Comparison of ENCODE assay signal across 8 mouse cellular contexts in genomic region chr13:49015366-49016306, GRCm38 (mm10). TPM values are rescaled to one million over a fixed set of nuclear protein-coding genes. Genes with fewer than 3 reads are reported as not detected.
A peak's percentile ranks its signal among the peaks of the same experiment; 100 is the strongest.
DNase-seq lines count a peak whose midpoint lies in the region; ATAC-seq lines count a peak whose summit lies in the region.

No protein-coding gene starts in this region.

- peak overlapping the region; percentile 32 for H3K4me3 ChIP-seq in heart, embryonic 11.5 days (ENCODE audit: low read depth, low read length)
- peak overlapping the region; percentile 24 for H3K4me3 ChIP-seq in heart, embryonic 15.5 days
- H3K4me3 ChIP-seq in midbrain, embryonic 16.5 days (ENCODE audit: low read depth, low read length): peak overlapping the region; percentile 17

- no peak for DNase-seq in heart, adult 8-10 months (ENCODE audit: low spot score)
- DNase-seq in cerebellum, adult 8-10 months: peak; percentile 50
- peak; percentile 43 for DNase-seq in liver
- peak; percentile 75 for DNase-seq in thymus, postnatal 14 days
- no peak for DNase-seq in ovary, postnatal 10 days (ENCODE audit: low spot score)

- peak; percentile 46; the same call in 1 of the 2 replicates for ATAC-seq in heart, embryonic 11.5 days (replicated peaks; ENCODE audit: insufficient number of reproducible peaks, low FRiP score, low TSS enrichment)
- peak; percentile 50; the same call in 1 of the 2 replicates for ATAC-seq in heart, embryonic 15.5 days (replicated peaks; ENCODE audit: insufficient number of reproducible peaks, insufficient read depth, low FRiP score, low read depth)
- ATAC-seq in midbrain, embryonic 16.5 days: peak; percentile 79

- H3K9me3 ChIP-seq in heart, embryonic 11.5 days (replicated peaks; ENCODE audit: control insufficient read depth, low read length): peaks cover 3% of the 10 kb centered on the region; the same call in 1 of the 2 replicates
- H3K9me3 ChIP-seq in heart, embryonic 15.5 days (replicated peaks): peaks cover 3% of the 10 kb centered on the region; the same call in 1 of the 2 replicates
- no peaks in the 10 kb centered on the region for H3K9me3 ChIP-seq in midbrain, embryonic 16.5 days (replicated peaks; ENCODE audit: control insufficient read depth, low read length, poor library complexity, severe bottlenecking)

- no peaks in the 10 kb centered on the region for H3K27me3 ChIP-seq in heart, embryonic 11.5 days (ENCODE audit: control insufficient read depth, insufficient read depth, low read length)
- no peaks in the 10 kb centered on the region for H3K27me3 ChIP-seq in heart, embryonic 15.5 days
- H3K27me3 ChIP-seq in midbrain, embryonic 16.5 days (ENCODE audit: control insufficient read depth, insufficient read depth, low read depth, low read length): no peaks in the 10 kb centered on the region

- H3K36me3 ChIP-seq in heart, embryonic 11.5 days (ENCODE audit: control insufficient read depth, insufficient read depth, low read length): no peaks in the 10 kb centered on the region
- H3K36me3 ChIP-seq in heart, embryonic 15.5 days: peaks cover 3% of the 10 kb centered on the region; the same call in 1 of the 2 replicates
- H3K36me3 ChIP-seq in midbrain, embryonic 16.5 days (ENCODE audit: control insufficient read depth, insufficient read depth, low read length): no peaks in the 10 kb centered on the region

- peak overlapping the region; percentile 52; the same call in 1 of the 2 replicates for H3K9ac ChIP-seq in heart, embryonic 11.5 days (ENCODE audit: low read depth, low read length)
- H3K9ac ChIP-seq in heart, embryonic 15.5 days: 0 out of 2 replicates have a peak overlapping the region, but pooled peaks have one; percentile 33
- H3K9ac ChIP-seq in midbrain, embryonic 16.5 days (ENCODE audit: low read depth, low read length): peak overlapping the region; percentile 54

- H3K4me2 ChIP-seq in heart, embryonic 11.5 days: peak overlapping the region; percentile 72
- peak overlapping the region; percentile 58 for H3K4me2 ChIP-seq in heart, embryonic 15.5 days
- H3K4me2 ChIP-seq in midbrain, embryonic 16.5 days (ENCODE audit: low read length): peak overlapping the region; percentile 47

- H3K4me1 ChIP-seq in heart, embryonic 11.5 days (ENCODE audit: control insufficient read depth, insufficient read depth, low read length): peaks cover 12% of the 10 kb centered on the region
- peaks cover 20% of the 10 kb centered on the region for H3K4me1 ChIP-seq in heart, embryonic 15.5 days (replicated peaks)
- peaks cover 15% of the 10 kb centered on the region for H3K4me1 ChIP-seq in midbrain, embryonic 16.5 days (ENCODE audit: control insufficient read depth, insufficient read depth, low read length)

- H3K27ac ChIP-seq in heart, embryonic 11.5 days (ENCODE audit: low read depth, low read length): peak overlapping the region; percentile 59
- H3K27ac ChIP-seq in heart, embryonic 15.5 days: peak overlapping the region; percentile 58
- peak overlapping the region; percentile 83 for H3K27ac ChIP-seq in midbrain, embryonic 16.5 days (ENCODE audit: low read length)

- WGBS in heart, embryonic 11.5 days (ENCODE audit: insufficient replicate concordance): 5% methylated on average over 30 of the region's 30 CpGs
- 8% methylated on average over 30 of the region's 30 CpGs for WGBS in heart, embryonic 15.5 days
- 2% methylated on average over 30 of the region's 30 CpGs for WGBS in midbrain, embryonic 16.5 days

RNA-seq across cellular contexts. Expression of gene Fam120a, which starts 47.8 kb away (rescaled TPM):
- polyA plus RNA-seq in heart, embryonic 11.5 days (2014; fragmentation: Nextera tagmentation; extraction: Ambion mirVana): 26.3 and 31.2 TPM in 2 replicates
- total RNA-seq in heart, adult 8-10 months (2022): 100 to 1,000 TPM in 3 of 4 experiments, 10 to 100 TPM in 1; 97.4 to 114 (median 105) TPM
- polyA plus RNA-seq in heart, embryonic 15.5 days (2015; fragmentation: Nextera tagmentation; extraction: Ambion mirVana): 16.9 and 18.1 TPM in 2 replicates
- polyA plus RNA-seq in midbrain, embryonic 16.5 days (2015; fragmentation: Nextera tagmentation; extraction: Ambion mirVana): 9.6 and 10.0 TPM in 2 replicates

Comparison
In these comparisons a context has a peak if more than half of its experiments do, and no peak if none do; other contexts are left out.
1. DNase-seq: peak in cerebellum, adult 8-10 months (single experiment), liver (single experiment) and thymus, postnatal 14 days (single experiment); none in heart, adult 8-10 months (single experiment) and ovary, postnatal 10 days (single experiment).
2. Peak in every context shown above with its lines, with median percentiles within 50 percentile points of each other: ATAC-seq, H3K27ac ChIP-seq, H3K4me2 ChIP-seq, H3K4me3 ChIP-seq and H3K9ac ChIP-seq.